Mouse (Mus musculus) mature B cell (primary cell): ENCODE results near the gene Gm49405.

ENCODE experiments used
- in situ Hi-C: fragments of 300-500 bp; cut with MboI; formaldehyde crosslinking; loops from 2 replicates; pipeline ENCODE4 v1.14.3; 2019

Gm49405 gene

DNA sequence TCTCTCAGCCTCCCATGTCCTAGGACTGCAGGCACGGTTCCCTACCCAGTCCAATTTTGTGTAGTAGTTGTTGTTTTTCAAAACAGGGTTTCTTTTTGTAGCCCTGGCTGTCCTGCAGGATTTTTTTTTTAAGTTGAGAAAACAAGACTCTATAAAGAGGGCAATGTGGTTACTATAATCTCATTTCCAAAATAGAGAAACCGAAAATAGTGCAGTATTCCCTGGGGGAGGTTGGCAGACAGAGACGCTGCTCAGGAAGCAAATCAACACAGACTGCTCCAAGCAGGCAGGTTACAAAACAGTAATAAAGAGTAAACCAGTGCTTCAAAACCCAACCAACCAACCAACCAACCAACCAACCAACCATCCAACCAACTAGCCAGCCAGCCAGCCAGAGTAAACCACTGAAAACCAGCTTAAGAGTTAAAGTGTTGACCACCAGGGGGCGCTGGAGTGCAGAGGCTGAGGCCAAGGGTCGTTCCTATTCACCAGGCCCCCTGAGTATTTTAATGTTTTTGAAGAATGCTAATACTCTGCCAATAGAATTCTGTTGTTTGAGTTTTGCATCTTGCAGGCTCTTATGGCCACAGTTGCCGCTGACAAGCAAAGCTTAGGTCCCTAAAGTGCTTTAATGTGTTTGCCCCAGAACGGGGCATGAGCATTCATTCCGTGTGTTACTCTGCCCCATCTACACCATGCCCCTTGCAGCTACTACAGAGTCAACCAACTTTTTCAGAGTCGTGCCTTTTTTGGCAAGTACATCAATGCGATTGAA lies 51.5 kb downstream of the Gm49405 start:
- in situ Hi-C loops: no loop called here

DNA sequence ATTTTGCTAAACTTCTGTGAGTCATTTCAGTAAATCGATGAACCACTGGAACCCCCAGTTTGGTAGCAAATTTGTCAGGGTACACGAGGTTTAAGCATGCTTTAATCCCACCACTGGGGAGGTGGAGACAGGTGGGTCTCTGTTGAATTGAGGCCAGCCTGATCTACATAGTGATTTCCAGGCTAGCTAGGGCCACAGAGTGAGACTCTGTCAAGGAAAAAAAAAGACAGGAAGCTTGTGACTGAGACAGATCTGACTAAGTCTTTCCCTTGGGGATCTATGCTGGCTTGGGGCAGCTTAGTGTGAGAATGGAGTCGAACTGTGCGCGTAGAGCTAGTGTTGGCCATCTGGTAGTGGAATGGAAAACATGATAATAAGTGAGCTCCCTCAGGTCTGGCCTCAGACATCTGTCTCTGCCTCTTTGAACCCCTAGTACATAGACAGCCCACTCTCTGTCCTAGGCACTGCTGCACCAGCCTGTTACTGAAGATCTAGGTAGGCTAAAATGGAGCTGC lies 52.1 kb downstream of the Gm49405 start:
- in situ Hi-C loops: no loop called here

- in situ Hi-C loops: no loop called here
Measured at GRCm38 (mm10) chr19:4054613-4055012, 54.2 kb downstream of the Gm49405 start.
